Mouse (Mus musculus) embryonic fibroblast, embryonic 13.5 days (primary cell): Measurements from ENCODE around the gene 4933424G06Rik.

Experiments
- CTCF ChIP-seq: IDR thresholded peaks from 2 replicates; pipeline ENCODE4 v1.5.1; 2011; ENCODE audit warnings: mild to moderate bottlenecking, control low read depth, low read length, moderate library complexity, borderline replicate concordance; ENCODE audit not compliant: insufficient read depth
- POLR2A ChIP-seq: IDR thresholded peaks from 2 replicates; pipeline ENCODE4 v1.6.1; 2011; ENCODE audit warnings: low read depth, mild to moderate bottlenecking, control low read depth, low read length, moderate library complexity

GRCm38 (mm10) chr1:36797481-36797880, 87.5 kb downstream of the 4933424G06Rik start:
- TF ChIP-seq POLR2A: no peak
- TF ChIP-seq CTCF: no peak
